Mouse (Mus musculus) layer of hippocampus, adult 6 months (tissue): ENCODE data around the gene Rfc5. TPM values are rescaled to one million over a fixed set of nuclear protein-coding genes. Genes with fewer than 3 reads are reported as not detected.

Experiments
- long read RNA-seq, 2 experiments: library from polyadenylated mRNA; unstranded; transcript quantifications; one replicate each; pipeline ENCODE4 v2.0.0; 2019 to 2020
- polyA plus RNA-seq: library from polyadenylated mRNA; unstranded; fragments of <200 nt; fragmentation: Nextera tagmentation; gene quantifications from 2 replicates; pipeline ENCODE4 v1.2.3, GENCODE M21; 2021

The Rfc5 gene
- 15.6 and 15.8 TPM in 2 replicates for polyA plus RNA-seq
- long read RNA-seq, experiment 1, transcript Rfc5-202 (3 exons, 772 nt): minor isoform, 5 of 35 reads
- long read RNA-seq, experiment 1, transcript Rfc5-201 (11 exons, 2,796 nt): major isoform, 25 of 35 reads
- long read RNA-seq, experiment 1, partial matches to known transcripts: 3 of 35 reads
- long read RNA-seq, experiment 1, other reads (novel, unspliced or antisense): 2 of 35 reads
- long read RNA-seq, experiment 2, transcript Rfc5-201 (11 exons, 2,796 nt): major isoform, 71 of 85 reads
- long read RNA-seq, experiment 2, partial matches to known transcripts: 3 of 85 reads
- long read RNA-seq, experiment 2, other reads (novel, unspliced or antisense): 9 of 85 reads

DNA sequence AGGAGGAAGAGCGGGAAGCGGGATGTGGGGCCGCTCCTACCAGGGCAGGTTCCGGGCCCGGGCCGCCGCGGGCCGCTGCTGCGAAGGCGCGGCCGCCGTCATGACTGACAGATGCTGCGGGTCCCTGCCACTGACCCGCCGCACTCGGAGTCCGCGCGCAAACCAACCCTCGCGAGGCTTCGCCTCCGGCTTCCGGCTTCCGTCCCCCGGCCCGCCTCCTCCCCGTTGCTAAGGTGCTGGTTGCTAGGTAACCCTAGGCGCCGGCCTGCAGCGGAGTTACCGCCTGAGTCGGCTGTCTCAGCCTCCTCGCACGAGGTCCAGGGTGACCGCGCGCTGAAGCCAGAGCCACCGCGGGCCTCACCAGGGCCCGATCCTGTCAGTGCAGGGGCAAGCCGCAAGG is at the start of gene Rfc5:
TSS of gene Rfc5 (minus strand) at position 171 of the 400 bp plus-strand sequence.

DNA sequence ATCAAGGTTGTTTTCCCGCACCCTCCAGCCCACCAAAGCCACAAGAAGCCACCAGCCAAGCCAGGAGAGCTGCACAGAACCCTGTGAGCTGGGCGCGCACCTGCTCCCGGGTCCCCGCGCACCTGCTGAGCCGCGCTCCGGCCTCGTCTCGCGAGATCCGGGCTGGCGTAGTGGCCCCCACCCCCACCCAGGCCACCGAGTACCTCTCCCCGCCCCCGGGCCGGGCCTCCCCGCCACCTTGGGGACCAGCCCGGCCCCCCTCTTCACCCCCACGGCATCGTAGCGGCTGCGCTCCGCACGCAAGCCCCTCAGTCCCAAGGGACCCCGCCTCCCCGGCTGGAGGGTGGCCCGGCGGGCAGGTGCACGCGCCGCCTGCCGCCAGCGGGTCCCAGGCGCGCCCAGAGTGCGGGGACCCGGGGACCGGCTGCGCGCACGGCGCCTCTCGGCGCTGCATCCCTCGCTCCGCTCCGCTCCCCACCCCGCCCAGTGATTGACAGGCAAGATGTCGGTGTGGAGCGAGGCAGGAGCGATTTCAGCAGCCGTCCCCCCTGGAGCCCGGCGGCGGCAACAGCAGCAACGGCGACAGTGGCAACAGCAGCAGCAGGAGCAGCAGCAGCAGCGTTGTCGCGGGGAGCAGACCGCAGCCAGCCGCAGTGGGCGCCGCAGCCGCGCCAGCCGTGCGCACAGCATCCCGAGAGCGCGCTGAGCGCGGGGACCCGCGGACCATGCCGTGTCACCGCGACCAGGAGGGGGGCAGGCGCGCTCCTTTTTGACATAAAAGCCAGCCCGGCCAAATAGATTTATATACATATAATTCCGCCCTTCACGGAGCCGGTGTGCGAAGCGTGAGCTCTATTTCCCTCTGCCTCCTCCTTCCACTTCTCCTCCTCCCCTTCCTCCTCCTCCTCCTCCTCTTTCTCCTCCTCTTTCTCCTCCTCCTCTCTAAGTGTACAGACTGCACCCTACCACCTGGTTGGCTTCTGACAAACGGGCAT is 25.0 kb upstream of the Rfc5 start, which contains the start of gene Ksr2:
TSS of gene Ksr2 (plus strand) at position 494 of the 995 bp plus-strand sequence.

DNA sequence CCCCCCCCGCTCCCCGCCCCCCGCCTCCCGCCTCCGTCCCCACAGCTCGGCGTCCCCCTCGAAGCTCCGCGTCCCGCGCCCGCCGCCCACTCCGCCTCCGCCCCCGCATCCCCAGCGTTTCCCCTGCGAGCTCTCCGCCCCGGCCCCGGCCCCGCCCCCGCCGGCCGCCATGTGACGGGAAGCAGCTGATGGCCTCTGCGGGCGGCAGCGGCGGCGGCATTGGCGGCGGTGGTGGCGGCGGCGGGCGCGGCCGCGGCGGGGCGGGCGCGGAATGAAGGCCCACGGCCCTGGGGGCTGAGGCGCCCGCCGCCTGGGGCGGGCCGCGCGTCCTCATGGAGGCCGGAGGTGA is 31.7 kb downstream of the Rfc5 start, which contains the start of gene Wsb2:
TSS of gene Wsb2 (plus strand) at position 176 of the 349 bp plus-strand sequence.

Other genes with a start within 250 kb of the Rfc5 start
- gene Pebp1, start 101.4 kb downstream of the Rfc5 start, polyA plus RNA-seq: 1,266 and 1,296 TPM in 2 replicates
- 0.39 and 0.94 TPM in 2 replicates for gene Vsig10, start 70.0 kb downstream of the Rfc5 start, polyA plus RNA-seq
- 51.1 and 52.1 TPM in 2 replicates for gene Wsb2, start 31.7 kb downstream of the Rfc5 start, polyA plus RNA-seq
- gene Ksr2, start 25.0 kb upstream of the Rfc5 start, polyA plus RNA-seq: 5.4 and 6.4 TPM in 2 replicates